Mouse (Mus musculus) Patski (cell line): ENCODE measurements around the gene Fam81a. TPM values are rescaled to one million over a fixed set of nuclear protein-coding genes. Genes with fewer than 3 reads are reported as not detected.

Source experiments
- ATAC-seq: fragments of 100-300 bp; one replicate; pipeline ENCODE4 v1.8.0; 2021
- CTCF ChIA-PET: fragments of 350-600 bp; sonication (Branson Sonifier 250); formaldehyde crosslinking; loops from one replicate; lab custom pipeline; 2022; ENCODE audit warnings: inconsistent platforms; lab: Charles Lee
- POLR2A ChIA-PET: fragments of 350-600 bp; sonication (Branson Sonifier 250); formaldehyde crosslinking; loops from one replicate; lab custom pipeline; 2022; ENCODE audit warnings: antibody characterized with exemption, inconsistent platforms; lab: Charles Lee
- DNase-seq: peaks from one replicate; pipeline ENCODE4 v3.0.0-alpha.2; 2011; ENCODE audit warnings: low read depth, low spot score
- H3K27me3 ChIP-seq: fragments of 371-371 bp; one replicate; pipeline ENCODE4 v1.5.1; 2021
- CTCF ChIP-seq: fragments of 100-300 bp; IDR thresholded peaks from one replicate; pipeline ENCODE4 v1.5.1; 2021
- in situ Hi-C: fragments of 300-500 bp; cut with MboI; formaldehyde crosslinking; loops from 3 replicates; pipeline ENCODE4 v1.11.1; 2018; ENCODE audit warnings: low pct_unique_long_range_greater_than_20kb, mixed read lengths
- polyA plus RNA-seq: library from polyadenylated mRNA; unstranded; gene quantifications from one replicate; pipeline ENCODE4 v1.2.3, GENCODE M21; 2021

Gene Fam81a
- polyA plus RNA-seq, 1 experiment from 2014 or later, result 64.4 TPM

DNA sequence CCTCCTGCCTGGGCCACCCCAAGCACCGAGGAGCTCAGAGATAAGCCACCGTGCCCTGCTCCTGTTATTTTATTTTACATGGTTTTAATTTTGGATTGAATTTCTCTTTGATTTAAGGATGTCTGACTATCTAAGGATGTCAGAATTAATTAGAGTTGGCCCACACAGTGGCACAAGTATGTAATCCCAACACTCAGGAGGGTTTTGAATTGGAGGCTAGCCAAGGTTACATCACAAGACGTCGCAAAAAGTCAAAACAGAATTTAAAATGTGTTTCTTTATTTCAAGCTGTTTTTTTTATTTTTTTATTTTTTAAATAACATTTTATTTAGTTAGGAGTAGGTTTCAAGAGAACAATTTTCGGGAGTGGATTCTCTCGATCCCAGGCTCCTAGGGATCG lies 31.5 kb downstream of the Fam81a start:
- H3K27me3 ChIP-seq, result no peaks in the 10 kb centered on the region
- no peak for DNase-seq
- ChIA-PET POLR2A (no interaction called here), CTCF (interaction anchor here (1.1 to 1.9 kb wide), 3 partner anchors 15 to 29 kb away, joined by 3 to 5 read pairs (median 5); no protein-coding TSS in a partner anchor)
- no peak for TF ChIP-seq CTCF
- no peak for ATAC-seq
- in situ Hi-C loops, result loop anchor here (5.0 kb wide), 2 partner anchors 86 to 286 kb away; no protein-coding TSS in a partner anchor

DNA sequence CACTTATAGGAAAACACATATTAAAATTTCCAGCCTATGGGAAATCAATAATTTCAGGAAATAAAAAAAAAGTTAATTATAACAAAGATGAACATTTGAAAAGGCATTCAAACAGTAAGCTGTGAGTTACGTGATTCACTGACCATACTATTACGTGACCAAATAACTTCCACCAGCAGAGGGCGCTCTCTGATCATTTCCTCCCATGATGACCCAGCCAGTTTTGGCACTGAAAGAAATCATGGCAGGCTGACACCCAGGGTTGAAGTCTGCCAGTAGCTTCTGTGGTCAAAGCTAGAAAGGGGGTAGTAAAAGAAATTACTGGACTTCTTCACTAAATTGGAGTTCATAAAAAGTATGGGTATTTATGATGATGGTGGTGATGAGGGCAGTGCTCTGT lies 33.1 kb downstream of the Fam81a start:
- no peak for ATAC-seq

DNA sequence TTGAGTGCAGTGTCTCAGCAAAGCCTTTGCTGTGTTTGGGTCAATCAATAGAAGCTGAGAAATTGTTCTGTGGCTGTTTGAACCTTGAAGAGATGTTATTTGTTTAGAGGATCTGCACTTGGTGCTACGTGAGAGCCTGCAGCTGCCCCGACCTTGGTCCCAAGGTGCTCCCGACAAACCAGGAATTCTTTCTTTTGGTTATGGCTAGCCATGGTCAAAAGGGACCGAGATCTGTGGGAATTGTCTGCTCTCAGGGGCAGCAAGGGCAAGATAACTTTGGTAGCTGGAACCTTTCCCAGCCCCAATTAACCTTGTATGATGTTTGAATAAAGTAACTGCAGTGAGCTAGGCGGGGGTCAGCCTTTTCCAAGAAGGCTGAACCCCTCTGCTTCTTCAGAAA lies 34.2 kb downstream of the Fam81a start:
- TF ChIP-seq CTCF, result no peak
- CTCF ChIA-PET, result interaction anchor here (0.9 to 2.3 kb wide), 4 partner anchors 12 to 223 kb away, joined by 3 to 6 read pairs (median 5); no protein-coding TSS in a partner anchor
- in situ Hi-C loops, result loop anchor here (10.0 kb wide), 1 partner anchor 217 kb away; no protein-coding TSS in a partner anchor
- DNase-seq, result no peak
- POLR2A ChIA-PET, result no interaction called here
- ATAC-seq, result no peak
- no peaks in the 10 kb centered on the region for H3K27me3 ChIP-seq

More for the DNA sequence above, 33.1 kb downstream of the Fam81a start:
- peak; percentile 43 for DNase-seq
- peak; percentile 84 for TF ChIP-seq CTCF
- CTCF ChIA-PET, result interaction anchor here (0.7 to 2.3 kb wide), 9 partner anchors 13 to 222 kb away, joined by 3 to 6 read pairs (median 5); no protein-coding TSS in a partner anchor
- in situ Hi-C loops, result loop anchor here (10.0 kb wide), 1 partner anchor 216 kb away; no protein-coding TSS in a partner anchor
- H3K27me3 ChIP-seq, result no peaks in the 10 kb centered on the region
- POLR2A ChIA-PET, result no interaction called here

DNA sequence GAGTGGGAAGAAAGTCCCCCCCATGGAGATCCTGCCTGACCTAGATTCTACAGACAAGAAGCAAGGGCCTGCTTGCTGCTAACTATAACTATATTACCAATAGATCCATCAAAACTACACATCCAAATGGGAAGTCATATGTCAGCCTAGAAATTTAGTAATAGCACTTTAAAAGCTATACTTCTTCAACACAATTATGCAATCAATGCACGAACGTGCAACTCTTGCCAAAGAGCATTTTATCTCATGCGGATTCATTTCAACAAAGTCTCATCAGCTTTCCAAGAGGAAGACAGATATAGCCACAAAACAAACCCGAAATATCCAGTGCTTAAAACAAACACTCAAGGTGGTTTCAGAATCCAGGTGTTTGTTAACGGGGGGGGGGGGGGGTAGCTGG lies 36.8 kb downstream of the Fam81a start:
- no peaks in the 10 kb centered on the region for H3K27me3 ChIP-seq
- DNase-seq (no peak), ATAC-seq (no peak)
- ChIA-PET POLR2A (no interaction called here), CTCF (no interaction called here)
- TF ChIP-seq CTCF, result no peak
- in situ Hi-C loops, result loop anchor here (10.0 kb wide), 1 partner anchor 219 kb away; no protein-coding TSS in a partner anchor

DNA sequence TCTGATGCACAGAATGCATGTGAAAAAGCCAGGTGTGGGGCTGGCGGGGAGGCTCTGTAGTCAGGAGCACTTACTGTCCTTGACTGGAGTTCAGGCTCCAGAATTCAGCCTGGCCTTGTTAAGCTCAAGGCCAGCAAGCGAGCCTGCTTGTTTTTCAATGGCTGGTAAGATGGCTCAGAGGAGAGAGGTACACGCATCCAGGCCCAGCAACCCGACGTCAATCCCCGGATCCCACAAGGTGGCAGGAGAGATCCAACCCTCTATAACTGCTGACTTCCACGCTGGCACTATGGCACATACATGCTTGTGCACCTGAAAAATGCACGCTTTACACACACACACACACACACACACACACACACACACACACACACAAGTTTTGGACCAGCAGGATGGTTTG lies 39.3 kb downstream of the Fam81a start:
- no peak for ATAC-seq
- in situ Hi-C loops, result loop anchor here (10.0 kb wide), 1 partner anchor 222 kb away; no protein-coding TSS in a partner anchor
- ChIA-PET CTCF (no interaction called here), POLR2A (no interaction called here)
- TF ChIP-seq CTCF, result no peak
- DNase-seq, result no peak
- H3K27me3 ChIP-seq, result no peaks in the 10 kb centered on the region

DNA sequence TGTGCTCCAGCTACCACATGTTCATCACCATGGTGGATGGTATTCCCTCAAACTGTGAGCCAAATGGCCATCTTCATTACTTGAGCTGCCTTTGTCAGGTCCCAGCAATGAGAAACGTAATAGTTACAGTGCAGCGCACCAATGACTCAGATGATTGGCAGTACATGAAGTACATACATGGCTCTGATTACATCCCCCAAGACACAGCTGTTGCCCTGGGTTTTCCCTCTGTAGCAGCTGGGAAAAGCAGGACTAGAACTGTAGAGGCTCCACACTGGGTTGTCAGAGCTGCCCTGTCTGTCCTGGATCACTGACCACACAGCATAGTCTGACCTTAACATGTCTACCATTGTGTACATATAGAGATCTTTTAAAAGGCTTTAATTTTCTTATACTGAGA lies 44.8 kb downstream of the Fam81a start:
- ChIA-PET CTCF (interaction anchor here (0.9 to 2.2 kb wide), 3 partner anchors 12 to 229 kb away, joined by 4 to 5 read pairs (median 5); no protein-coding TSS in a partner anchor), POLR2A (interaction anchor here (0.6 kb wide), 1 partner anchor 192 kb away, joined by 3 read pairs; no protein-coding TSS in a partner anchor)
- DNase-seq, result no peak
- no peaks in the 10 kb centered on the region for H3K27me3 ChIP-seq
- no peak for TF ChIP-seq CTCF
- in situ Hi-C loops, result no loop called here
- ATAC-seq, result no peak

DNA sequence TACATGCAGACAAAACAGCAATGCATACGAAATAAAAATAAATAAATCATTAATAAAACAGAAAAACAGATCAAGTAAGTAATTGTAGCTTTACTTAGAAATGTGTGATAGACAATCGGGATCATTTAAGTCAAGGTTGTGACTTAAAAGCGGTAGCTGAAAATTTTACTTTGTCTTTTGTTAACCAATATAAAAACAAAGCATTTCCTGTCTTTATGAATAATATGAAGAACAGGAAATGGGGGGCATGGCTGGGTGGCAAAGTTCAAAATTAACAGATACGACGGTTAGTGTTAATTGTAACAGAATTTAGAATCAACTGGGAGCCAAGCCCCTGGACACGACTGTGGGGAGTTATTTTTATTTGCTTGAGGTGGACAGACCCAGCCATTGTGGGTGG lies 47.3 kb downstream of the Fam81a start:
- in situ Hi-C loops, result no loop called here
- DNase-seq (no peak), ATAC-seq (no peak)
- TF ChIP-seq CTCF, result no peak
- POLR2A ChIA-PET, result no interaction called here
- CTCF ChIA-PET, result no interaction called here
- H3K27me3 ChIP-seq, result no peaks in the 10 kb centered on the region

DNA sequence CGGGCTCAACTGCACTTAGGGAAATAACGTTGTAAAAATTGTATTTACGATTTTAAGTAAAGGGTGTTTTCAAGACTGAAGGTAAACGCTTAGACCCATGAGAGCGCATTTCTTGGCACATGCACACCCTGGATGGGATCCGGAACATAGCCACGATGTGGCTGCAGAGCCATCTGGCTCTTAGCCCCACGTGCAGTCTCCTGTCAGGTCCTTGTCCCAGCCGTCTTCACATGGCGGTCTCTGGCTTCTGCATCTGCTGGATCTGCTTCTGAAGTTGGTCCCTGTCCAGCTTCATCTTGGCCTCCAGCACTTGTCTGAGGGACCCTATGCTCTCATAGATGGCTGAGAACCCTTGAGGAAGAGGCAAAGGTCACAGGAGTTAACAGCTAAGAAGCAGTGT lies 51.8 kb downstream of the Fam81a start:
- H3K27me3 ChIP-seq, result no peaks in the 10 kb centered on the region
- ChIA-PET POLR2A (no interaction called here), CTCF (no interaction called here)
- TF ChIP-seq CTCF, result no peak
- ATAC-seq, result no peak
- in situ Hi-C loops, result no loop called here
- DNase-seq, result no peak

DNA sequence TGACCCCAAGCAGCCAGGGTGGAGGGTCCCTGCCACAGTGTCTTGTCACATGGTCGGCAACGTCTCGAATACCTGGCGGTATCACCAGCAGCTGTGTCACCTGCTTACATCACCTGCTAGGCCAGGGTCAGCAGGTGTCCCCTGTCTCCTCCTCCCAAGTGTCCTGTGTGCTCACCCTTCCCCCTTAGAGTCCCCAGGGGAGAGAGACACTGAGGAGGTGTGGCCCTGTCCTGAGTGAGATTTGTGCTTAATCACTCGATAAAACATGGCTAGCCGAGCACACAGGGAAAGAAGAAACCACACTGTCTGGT lies 53.6 kb downstream of the Fam81a start:
- POLR2A ChIA-PET, result no interaction called here
- CTCF ChIA-PET, result interaction anchor here (0.9 kb wide), 1 partner anchor 8 kb away, joined by 3 read pairs; no protein-coding TSS in a partner anchor
- TF ChIP-seq CTCF, result no peak
- DNase-seq (no peak), ATAC-seq (no peak)
- no peaks in the 10 kb centered on the region for H3K27me3 ChIP-seq
- in situ Hi-C loops, result no loop called here

DNA sequence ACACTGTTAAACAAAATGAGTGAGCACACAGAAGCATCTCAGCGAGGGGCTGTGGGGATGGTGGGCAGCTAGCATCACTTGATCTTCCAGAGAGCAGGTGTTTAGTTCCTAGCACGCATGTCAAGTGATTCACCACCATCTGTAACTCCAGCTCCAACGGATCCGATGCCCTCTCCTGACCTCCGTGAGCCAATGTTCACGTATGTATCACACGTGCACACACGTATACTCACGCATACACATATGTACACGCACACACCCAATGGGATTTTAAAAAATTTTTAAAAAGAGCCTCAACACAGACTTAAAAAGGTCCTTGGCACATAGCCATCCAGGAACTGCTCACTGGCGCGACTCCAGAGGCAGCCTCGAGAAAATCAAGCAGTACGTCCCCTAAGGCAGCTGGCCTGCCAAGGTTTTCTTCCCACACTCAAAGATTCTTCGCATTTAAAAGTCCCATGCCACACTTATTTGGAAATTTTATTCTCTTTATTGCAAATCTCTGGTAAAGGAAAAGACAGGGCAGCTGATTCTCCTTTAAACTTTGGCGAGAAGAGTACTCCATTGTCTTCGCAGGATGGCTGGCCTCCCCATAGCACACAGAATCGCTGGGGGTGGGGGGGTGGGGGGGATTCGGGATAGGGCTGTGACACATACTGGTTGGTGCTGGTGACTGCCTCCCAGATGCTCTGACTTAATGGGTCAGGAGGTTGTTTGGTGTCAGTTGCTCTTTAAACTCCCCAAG lies 54.1 kb downstream of the Fam81a start:
- in situ Hi-C loops, result no loop called here
- ATAC-seq (no peak), DNase-seq (no peak)
- POLR2A ChIA-PET, result no interaction called here
- no peaks in the 10 kb centered on the region for H3K27me3 ChIP-seq
- CTCF ChIA-PET, result interaction anchor here (0.9 kb wide), 1 partner anchor 8 kb away, joined by 3 read pairs; no protein-coding TSS in a partner anchor
- TF ChIP-seq CTCF, result no peak

DNA sequence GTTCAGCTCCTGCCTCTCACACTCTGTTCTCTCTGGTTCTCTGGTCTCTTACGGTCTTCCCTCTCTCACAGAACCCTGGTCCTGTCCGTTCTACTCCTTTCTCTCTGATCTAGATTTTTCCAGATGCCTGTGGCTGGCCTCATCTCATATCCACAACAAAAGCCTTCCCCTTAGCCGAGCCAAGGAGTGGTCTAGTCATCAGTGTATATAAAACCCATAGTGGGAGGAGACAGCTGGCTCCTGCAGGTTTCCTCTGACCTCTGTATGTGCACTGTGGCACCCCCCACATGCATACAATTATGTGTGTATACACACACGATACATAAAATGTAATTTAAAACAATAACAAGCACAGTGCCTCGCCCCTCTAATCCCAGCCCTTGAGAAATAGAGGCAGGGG lies 55.0 kb downstream of the Fam81a start:
- TF ChIP-seq CTCF, result no peak
- CTCF ChIA-PET, result interaction anchor here (1.2 kb wide), 1 partner anchor 9 kb away, joined by 3 read pairs; no protein-coding TSS in a partner anchor
- no peak for DNase-seq

More for the DNA sequence above, 55.0 kb downstream of the Fam81a start:
- in situ Hi-C loops, result no loop called here
- no peaks in the 10 kb centered on the region for H3K27me3 ChIP-seq
- no peak for ATAC-seq
- POLR2A ChIA-PET, result no interaction called here
